Mouse (Mus musculus) myocyte (in vitro differentiated cells): ENCODE measurements around the gene Npepps.

ENCODE experiments used
- CEBPB ChIP-seq: IDR thresholded peaks from 2 replicates; pipeline ENCODE4 v1.6.1; 2011; ENCODE audit warnings: mild to moderate bottlenecking, moderate library complexity; ENCODE audit not compliant: poor library complexity, insufficient read depth, severe bottlenecking
- E2F4 ChIP-seq: IDR thresholded peaks from one replicate; pipeline ENCODE4 v1.6.1; 2011; ENCODE audit warnings: mild to moderate bottlenecking, control low read depth, moderate library complexity; ENCODE audit not compliant: insufficient read depth
- MAX ChIP-seq: IDR thresholded peaks from one replicate; pipeline ENCODE4 v1.6.1; 2011; ENCODE audit warnings: low read depth, mild to moderate bottlenecking, control low read depth
- MYOD1 ChIP-seq, 3 experiments: IDR thresholded peaks; one replicate each; pipeline ENCODE4 v1.6.1; 2011; ENCODE audit warnings: control low read depth in 2 of 3, low read depth in 2 of 3, mild to moderate bottlenecking in 2 of 3, moderate library complexity in 1 of 3; ENCODE audit not compliant: insufficient read length in 2 of 3, control insufficient read depth in 1 of 3
- MYOG ChIP-seq, 3 experiments: IDR thresholded peaks; one replicate each; pipeline ENCODE4 v1.6.1; 2011; ENCODE audit warnings: control low read depth in 2 of 3, low read depth in 2 of 3, mild to moderate bottlenecking in 2 of 3; ENCODE audit not compliant: insufficient read length in 2 of 3, control insufficient read depth in 1 of 3, insufficient read depth in 1 of 3
- POLR2A ChIP-seq: IDR thresholded peaks from one replicate; pipeline ENCODE4 v1.6.1; 2011; ENCODE audit warnings: low read depth, mild to moderate bottlenecking, control low read depth, moderate library complexity; ENCODE audit not compliant: insufficient read length
- POLR2AphosphoS2 ChIP-seq: IDR thresholded peaks from one replicate; pipeline ENCODE4 v1.6.1; 2011; ENCODE audit warnings: low read depth, control low read depth; ENCODE audit not compliant: insufficient read length
- REST ChIP-seq: IDR thresholded peaks from one replicate; pipeline ENCODE4 v1.6.1; 2011; ENCODE audit warnings: mild to moderate bottlenecking, control low read depth, moderate library complexity; ENCODE audit not compliant: insufficient read depth, insufficient read length
- TCF12 ChIP-seq: IDR thresholded peaks from one replicate; pipeline ENCODE4 v1.6.1; 2011; ENCODE audit warnings: mild to moderate bottlenecking, control low read depth; ENCODE audit not compliant: poor library complexity, insufficient read depth, severe bottlenecking
- TCF3 ChIP-seq: IDR thresholded peaks from one replicate; pipeline ENCODE4 v1.6.1; 2011; ENCODE audit warnings: low read depth, control low read depth; ENCODE audit not compliant: insufficient read length
- USF1 ChIP-seq: IDR thresholded peaks from one replicate; pipeline ENCODE4 v1.6.1; 2011; ENCODE audit warnings: low read depth, mild to moderate bottlenecking, control low read depth, moderate library complexity

DNA sequence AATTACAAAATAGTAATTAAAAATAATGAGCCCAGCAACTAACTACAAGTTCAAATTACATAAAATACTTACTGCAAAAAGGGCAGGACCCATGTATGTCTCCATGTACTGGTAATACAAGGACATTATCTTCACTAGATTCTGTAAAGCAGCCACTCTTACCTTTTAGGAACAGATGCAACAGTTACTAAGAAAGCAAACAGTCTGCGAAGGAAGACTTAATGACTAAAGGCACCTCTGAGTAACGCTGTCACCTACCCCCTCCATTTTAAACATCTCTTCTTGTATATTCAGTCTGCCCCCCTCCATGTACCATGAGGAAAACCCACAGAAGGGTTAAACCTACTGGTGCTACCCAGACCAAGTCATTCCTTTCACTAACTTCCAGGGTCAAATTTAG is 102.2 kb downstream of the Npepps start:
- TF ChIP-seq POLR2A (no peak), CEBPB (no peak), E2F4 (no peak), MYOG (IDR thresholded peaks at IDR 0.05; ENCODE audit: control insufficient read depth in 1 of 3, insufficient read depth in 1 of 3, insufficient read length in 2 of 3, low read depth in 2 of 3) (no peak), USF1 (no peak), TCF12 (no peak), TCF3 (no peak), MYOD1 (IDR thresholded peaks at IDR 0.05; ENCODE audit: control insufficient read depth in 1 of 3, insufficient read length in 2 of 3, low read depth in 2 of 3) (no peak), POLR2AphosphoS2 (no peak), REST (no peak), MAX (no peak)
